Mouse (Mus musculus) heart, embryonic 14.5 days (tissue): Measurements from ENCODE around the gene 4930470P17Rik. TPM values are rescaled to one million over a fixed set of nuclear protein-coding genes. Genes with fewer than 3 reads are reported as not detected.

Experiments used
- ATAC-seq: fragments of 200-750 bp; cut with Nextera tagmentation; 2 replicates; pipeline ENCODE4 v1.8.0; 2017; ENCODE audit warnings: low read depth, moderate TSS enrichment; ENCODE audit not compliant: insufficient number of reproducible peaks, insufficient read depth, low FRiP score
- H3K27ac ChIP-seq, 2 experiments: fragments of 200-500 bp in 1 of 2; fragments of 300-500 bp in 1 of 2; sonication (generic) in 1 of 2; replicated peaks in 1 of 2; 2 replicates each; pipeline ENCODE4 v1.5.1; 2012 to 2014; ENCODE audit warnings: low read depth in 2 of 2, low read length in 2 of 2, control low read depth in 1 of 2, mild to moderate bottlenecking in 1 of 2, mixed read lengths in 1 of 2; ENCODE audit not compliant: control insufficient read depth in 1 of 2, insufficient read depth in 1 of 2
- H3K27me3 ChIP-seq: fragments of 300-500 bp; sonication (generic); 2 replicates; pipeline ENCODE4 v1.6.1; 2014; ENCODE audit warnings: mild to moderate bottlenecking, low read length, control low read depth; ENCODE audit not compliant: control insufficient read depth, insufficient read depth
- H3K36me3 ChIP-seq: fragments of 300-500 bp; sonication (generic); 2 replicates; pipeline ENCODE4 v1.6.1; 2014; ENCODE audit warnings: mild to moderate bottlenecking, control low read depth, low read length, mixed read lengths; ENCODE audit not compliant: control insufficient read depth, insufficient read depth
- H3K4me1 ChIP-seq, 2 experiments: fragments of 200-500 bp in 1 of 2; fragments of 300-500 bp in 1 of 2; sonication (generic) in 1 of 2; 2 replicates each; pipeline ENCODE4 v1.6.1; 2012 to 2014; ENCODE audit warnings: low read length in 2 of 2, control low read depth in 1 of 2, mixed read lengths in 1 of 2; ENCODE audit not compliant: control insufficient read depth in 2 of 2, insufficient read depth in 2 of 2
- H3K4me2 ChIP-seq: fragments of 300-500 bp; sonication (generic); 2 replicates; pipeline ENCODE4 v1.6.1; 2014; ENCODE audit warnings: mild to moderate bottlenecking, low read length
- H3K4me3 ChIP-seq, 2 experiments: fragments of 200-500 bp in 1 of 2; fragments of 300-500 bp in 1 of 2; sonication (generic) in 1 of 2; 2 replicates each; pipeline ENCODE4 v1.5.1; 2012 to 2014; ENCODE audit warnings: low read length in 2 of 2, mild to moderate bottlenecking in 2 of 2, control low read depth in 1 of 2, low read depth in 1 of 2, moderate library complexity in 1 of 2; ENCODE audit not compliant: control insufficient read depth in 1 of 2, insufficient read depth in 1 of 2
- H3K9ac ChIP-seq: fragments of 300-500 bp; sonication (generic); 2 replicates; pipeline ENCODE4 v1.6.1; 2014; ENCODE audit warnings: mild to moderate bottlenecking, low read length
- H3K9me3 ChIP-seq: fragments of 300-500 bp; sonication (generic); 2 replicates; pipeline ENCODE4 v1.6.1; 2016; ENCODE audit warnings: low read length, control low read depth; ENCODE audit not compliant: control insufficient read depth
- WGBS: fragments of 180-500 bp; shearing (Covaris S2); extraction: QIAGEN DNeasy Blood & Tissue Kit; methylation state at CpG from one replicate; pipeline ENCODE4 v1.1.7; 2014; 5-methylcytosine and 5-hydroxymethylcytosine counted together
- polyA plus RNA-seq: library from polyadenylated mRNA; unstranded; fragments of >200 nt; fragmentation: Nextera tagmentation; extraction: Ambion mirVana; gene quantifications from 2 replicates; pipeline ENCODE4 v1.2.1, GENCODE M21; 2014

4930470P17Rik gene
- polyA plus RNA-seq, 1 experiment from 2014 or later, result not detected

- no peak for ATAC-seq
- Histone ChIP-seq H3K4me1 (no peaks in the 10 kb centered on the region), H3K4me3 (no peak overlapping the region), H3K36me3 (no peaks in the 10 kb centered on the region), H3K27me3 (no peaks in the 10 kb centered on the region; the same call in 1 of the 2 replicates), H3K27ac (no peak overlapping the region), H3K9ac (no peak overlapping the region), H3K9me3 (no peaks in the 10 kb centered on the region), H3K4me2 (no peak overlapping the region)
- 81% methylated on average over 10 of the region's 10 CpGs for WGBS
Observed at GRCm38 (mm10) chr2:170579551-170579950, 22.3 kb downstream of the 4930470P17Rik start.

DNA sequence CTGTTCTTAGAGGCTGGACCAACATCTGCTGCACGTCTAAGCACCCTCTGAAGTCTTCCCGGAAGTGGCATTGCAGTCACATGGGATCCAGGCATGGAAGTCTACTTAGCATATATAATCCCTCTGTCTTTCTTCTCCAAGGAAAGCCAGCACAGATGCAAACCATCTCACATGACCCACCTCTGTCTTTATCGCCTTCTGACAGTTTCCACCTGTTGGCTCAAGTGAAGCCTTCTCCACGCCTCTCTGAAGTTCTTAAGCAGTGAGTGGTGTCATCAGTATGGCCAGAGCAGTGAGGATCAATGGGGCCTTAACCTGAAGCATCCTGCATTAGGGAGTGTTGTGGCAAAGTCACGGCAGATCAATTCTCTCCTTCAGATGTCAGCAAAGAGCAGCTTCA lies 23.2 kb downstream of the 4930470P17Rik start:
- H3K9ac ChIP-seq, result no peak overlapping the region
- no peak overlapping the region for H3K4me2 ChIP-seq
- no peaks in the 10 kb centered on the region for H3K4me1 ChIP-seq
- H3K27ac ChIP-seq, result no peak overlapping the region
- H3K36me3 ChIP-seq, result no peaks in the 10 kb centered on the region
- ATAC-seq, result no peak
- H3K4me3 ChIP-seq, result no peak overlapping the region
- 66% methylated on average over 5 of the region's 5 CpGs for WGBS
- H3K9me3 ChIP-seq, result no peaks in the 10 kb centered on the region
- H3K27me3 ChIP-seq, result no peaks in the 10 kb centered on the region; the same call in 1 of the 2 replicates

DNA sequence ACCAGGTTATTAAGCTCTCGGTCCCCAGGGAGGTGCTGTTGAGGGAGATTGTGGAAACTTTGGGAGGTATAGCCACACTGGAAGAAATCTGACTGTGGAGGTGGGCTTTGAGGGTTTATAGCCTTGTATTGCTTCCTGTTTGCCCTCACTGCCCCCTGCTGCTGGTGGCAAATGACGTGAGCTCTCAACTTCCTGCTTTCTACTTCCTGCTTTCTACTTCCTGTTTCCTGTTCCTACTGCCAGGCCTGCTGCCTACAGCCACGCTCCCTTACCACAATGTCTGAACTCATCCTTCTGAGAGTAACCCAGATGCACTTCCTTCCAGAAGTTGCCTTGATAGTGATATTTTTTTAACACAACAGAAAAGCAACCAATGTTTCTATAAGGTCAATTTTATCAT lies 24.3 kb downstream of the 4930470P17Rik start:
- H3K9ac ChIP-seq, result no peak overlapping the region
- no peaks in the 10 kb centered on the region; the same call in 1 of the 2 replicates for H3K27me3 ChIP-seq
- H3K36me3 ChIP-seq, result no peaks in the 10 kb centered on the region
- H3K9me3 ChIP-seq, result no peaks in the 10 kb centered on the region
- no peaks in the 10 kb centered on the region for H3K4me1 ChIP-seq
- H3K4me2 ChIP-seq, result no peak overlapping the region
- ATAC-seq, result no peak
- WGBS, result 63% methylated on average over 3 of the region's 3 CpGs
- no peak overlapping the region for H3K4me3 ChIP-seq
- no peak overlapping the region for H3K27ac ChIP-seq

- ATAC-seq, result no peak
- Histone ChIP-seq H3K9ac (no peak overlapping the region), H3K36me3 (no peaks in the 10 kb centered on the region), H3K4me1 (no peaks in the 10 kb centered on the region), H3K4me2 (no peak overlapping the region), H3K27ac (no peak overlapping the region), H3K9me3 (no peaks in the 10 kb centered on the region), H3K4me3 (no peak overlapping the region), H3K27me3 (no peaks in the 10 kb centered on the region; the same call in 1 of the 2 replicates)
- WGBS, result 83% methylated on average over 12 of the region's 12 CpGs
Observed at GRCm38 (mm10) chr2:170576077-170576476, 25.7 kb downstream of the 4930470P17Rik start.

DNA sequence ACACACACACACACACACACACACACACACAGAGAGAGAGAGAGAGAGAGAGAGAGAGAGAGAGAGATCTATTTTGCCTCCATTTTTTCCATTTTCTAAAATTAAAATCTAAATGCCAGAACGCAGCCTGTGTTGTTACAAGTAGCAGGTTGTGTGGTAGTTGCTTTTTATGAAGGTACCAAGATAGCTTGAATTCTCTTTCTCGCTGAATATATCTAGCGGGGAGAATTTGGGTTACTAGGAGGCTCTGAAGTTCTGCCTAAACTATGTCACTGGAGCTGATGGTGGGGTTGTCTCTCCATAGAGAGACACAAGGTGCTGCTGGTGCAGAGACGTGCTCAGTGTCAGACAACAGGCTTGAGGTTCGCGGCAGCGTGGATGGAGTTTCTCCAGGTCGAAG lies 36.8 kb downstream of the 4930470P17Rik start:
- Histone ChIP-seq H3K27ac (no peak overlapping the region), H3K27me3 (no peaks in the 10 kb centered on the region), H3K4me1 (no peaks in the 10 kb centered on the region), H3K4me2 (no peak overlapping the region), H3K36me3 (no peaks in the 10 kb centered on the region), H3K9me3 (no peaks in the 10 kb centered on the region), H3K4me3 (no peak overlapping the region), H3K9ac (no peak overlapping the region)
- 82% methylated on average over 8 of the region's 8 CpGs for WGBS
- no peak for ATAC-seq

DNA sequence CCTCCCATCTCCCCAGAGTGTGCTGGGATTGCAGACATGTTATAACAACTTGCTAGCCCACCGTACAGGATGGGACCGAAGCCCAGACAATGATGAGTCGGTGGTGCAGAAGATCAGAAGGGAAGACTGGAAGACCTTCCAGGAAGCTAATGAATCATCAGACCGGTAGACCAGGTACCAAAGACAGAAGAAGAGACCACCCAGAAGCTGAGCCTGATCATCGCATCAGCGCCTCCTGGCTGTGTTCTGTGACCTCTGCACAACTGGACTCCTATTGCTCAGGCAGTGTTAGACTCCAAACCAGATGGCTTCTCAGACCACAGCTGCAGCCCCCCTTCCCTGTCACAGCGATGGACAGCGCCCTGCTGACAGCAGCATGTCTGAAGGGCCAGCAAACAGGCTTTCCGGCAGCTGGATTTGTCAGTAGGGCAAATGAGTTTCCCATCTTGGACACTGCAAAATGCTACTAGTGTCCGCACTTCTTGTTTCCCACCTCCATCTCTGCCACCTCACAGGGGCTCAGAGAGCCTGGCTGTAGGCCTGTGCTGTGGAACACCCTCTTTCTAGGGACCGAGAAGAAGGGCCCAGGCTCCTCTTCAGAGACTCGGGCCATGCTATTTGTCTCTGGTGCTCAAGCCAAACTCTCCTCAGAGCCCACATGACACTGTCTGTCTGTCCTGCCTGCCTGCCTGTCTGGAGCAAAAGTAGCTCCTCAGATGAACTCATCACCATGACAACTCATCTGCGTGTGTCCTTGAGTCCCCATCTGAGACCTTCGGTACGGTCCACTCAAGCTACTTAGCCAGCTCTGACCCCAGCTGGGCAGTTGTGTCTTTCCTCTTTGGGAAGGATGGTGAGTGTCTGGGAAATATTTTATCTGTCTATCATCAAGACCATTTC lies 37.6 kb downstream of the 4930470P17Rik start:
- no peaks in the 10 kb centered on the region for H3K27me3 ChIP-seq
- ATAC-seq, result no peak
- H3K9ac ChIP-seq, result no peak overlapping the region
- H3K27ac ChIP-seq, result no peak overlapping the region
- no peak overlapping the region for H3K4me2 ChIP-seq
- WGBS, result 71% methylated on average over 15 of the region's 15 CpGs
- no peak overlapping the region for H3K4me3 ChIP-seq
- no peaks in the 10 kb centered on the region for H3K4me1 ChIP-seq
- H3K36me3 ChIP-seq, result no peaks in the 10 kb centered on the region
- no peaks in the 10 kb centered on the region for H3K9me3 ChIP-seq

DNA sequence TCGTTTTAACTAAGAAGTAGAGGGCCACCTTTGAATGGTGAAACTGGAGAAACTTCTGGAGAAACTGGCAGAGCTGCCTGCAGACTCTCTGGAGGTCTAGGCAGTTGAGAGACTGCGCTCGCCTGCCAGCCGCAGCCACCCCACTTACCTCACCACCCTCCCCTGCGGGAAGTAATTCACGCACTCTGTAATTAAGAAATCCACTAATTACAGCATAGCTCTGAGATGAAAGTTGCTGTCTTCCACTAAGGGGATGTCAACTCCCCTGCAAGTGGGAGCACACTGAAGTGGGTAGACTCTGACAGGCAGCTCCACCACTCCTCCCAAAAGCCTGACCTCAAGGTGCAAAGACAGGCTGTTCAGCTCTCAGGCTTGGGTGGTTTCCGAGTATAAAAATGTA lies 49.7 kb downstream of the 4930470P17Rik start:
- WGBS, result 74% methylated on average over 7 of the region's 7 CpGs
- H3K4me3 ChIP-seq, result no peak overlapping the region
- no peaks in the 10 kb centered on the region for H3K27me3 ChIP-seq
- H3K4me2 ChIP-seq, result no peak overlapping the region
- H3K27ac ChIP-seq, result no peak overlapping the region
- H3K4me1 ChIP-seq, result peaks cover 3 to 8% of the 10 kb centered on the region in 2 experiments; a peak in 3 of 4 replicates
- no peaks in the 10 kb centered on the region for H3K9me3 ChIP-seq
- ATAC-seq, result no peak
- no peaks in the 10 kb centered on the region for H3K36me3 ChIP-seq
- H3K9ac ChIP-seq, result no peak overlapping the region
